Mouse (Mus musculus) CD4-positive, CD25-positive, alpha-beta regulatory T cell, adult 9 weeks (primary cell): ENCODE measurements around the gene Mustn1. TPM values are rescaled to one million over a fixed set of nuclear protein-coding genes. Genes with fewer than 3 reads are reported as not detected.

ENCODE experiments used
- polyA plus RNA-seq: library from polyadenylated mRNA; unstranded; fragments of 100-300 nt; shearing (Covaris generic); gene quantifications from one replicate; pipeline ENCODE4 v1.2.1, GENCODE M21; 2017

Mustn1 gene
- polyA plus RNA-seq: 0.89 TPM

GRCm38 (mm10) chr14:30878958-30879571 is at the start of gene Mustn1:
Gene Mustn1 (plus strand): TSS chr14:30879200.

GRCm38 (mm10) chr14:30886204-30886603 is 7.2 kb downstream of the Mustn1 start, which contains the start of gene Itih4:
Gene Itih4 (plus strand): TSS chr14:30886476.

DNA sequence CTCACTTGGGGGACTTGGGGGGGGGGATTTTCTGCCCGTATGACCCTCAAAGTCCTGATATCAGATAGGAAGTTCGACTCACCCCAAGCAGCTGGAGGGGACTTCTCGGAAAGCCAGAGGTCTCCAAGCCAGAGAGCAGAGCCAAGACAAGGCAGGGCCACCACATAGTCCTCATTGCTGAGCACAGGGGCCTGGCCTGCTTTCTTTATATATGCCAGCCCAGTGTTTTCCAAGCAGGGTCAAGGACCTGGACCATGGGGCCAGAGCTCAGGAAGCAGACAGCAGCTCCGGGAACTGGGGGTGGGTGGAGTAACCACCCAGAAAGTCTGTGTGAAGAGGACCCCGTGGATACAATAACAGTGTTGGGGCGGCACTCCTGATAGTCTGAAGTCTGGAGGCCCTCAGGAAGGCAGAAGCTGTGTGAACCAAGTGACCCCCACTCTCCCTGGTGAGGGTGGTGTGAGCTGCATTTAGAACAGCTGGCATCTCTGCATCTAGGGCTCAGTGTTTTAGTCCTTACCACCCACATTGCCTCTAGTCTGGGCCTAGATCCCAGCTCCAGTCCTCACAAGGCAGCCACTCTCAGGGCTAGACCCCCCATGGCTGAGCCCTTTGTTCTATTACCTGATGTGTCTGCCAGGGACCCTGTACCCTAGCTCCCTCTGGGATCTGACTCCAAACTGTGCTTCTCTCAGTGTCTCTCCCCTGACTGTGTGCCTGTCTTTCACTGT is 44.5 kb downstream of the Mustn1 start, which contains the start of gene Itih3:
Gene Itih3 (minus strand): TSS at position 386 of the 731 bp plus-strand sequence.

Other genes starting within 250 kb of the Mustn1 start
- 18.3 TPM for gene Rft1, start 224.8 kb upstream of the Mustn1 start, polyA plus RNA-seq
- gene Sfmbt1, start 164.4 kb upstream of the Mustn1 start, polyA plus RNA-seq: 10.4 TPM
- 2.6 TPM for gene Tmem110, start 53.6 kb upstream of the Mustn1 start, polyA plus RNA-seq
- gene Itih4, start 7.3 kb downstream of the Mustn1 start, polyA plus RNA-seq: not detected
- not detected for gene Itih3, start 44.6 kb downstream of the Mustn1 start, polyA plus RNA-seq
- gene Itih1, start 64.1 kb downstream of the Mustn1 start, polyA plus RNA-seq: not detected
- 8.5 TPM for gene Nek4, start 72.2 kb downstream of the Mustn1 start, polyA plus RNA-seq
- gene Glt8d1, start 122.2 kb downstream of the Mustn1 start, polyA plus RNA-seq: 6.7 TPM
- 353 TPM for gene Spcs1, start 122.5 kb downstream of the Mustn1 start, polyA plus RNA-seq
- gene Pbrm1, start 139.9 kb downstream of the Mustn1 start, polyA plus RNA-seq: 34.9 TPM
- 111 TPM for gene Gnl3, start 140.0 kb downstream of the Mustn1 start, polyA plus RNA-seq
- gene Smim4, start 249.8 kb downstream of the Mustn1 start, polyA plus RNA-seq: 111 TPM